Mouse (Mus musculus): ENCODE data around the gene Vti1a.

Gene Vti1a

GRCm38 (mm10) chr19:55564104-55564938 lies 248.2 kb downstream of the Vti1a start:
- in situ Hi-C loops (cut with MboI; ENCODE audit: unreplicated experiment in 2 of 2), result loop anchor here in 1 of 2 experiments (5.0 kb wide), 1 partner anchor 88 kb away; no protein-coding TSS in a partner anchor

- in situ Hi-C loops (cut with MboI; ENCODE audit: unreplicated experiment in 2 of 2), result no loop called here
Observed at GRCm38 (mm10) chr19:55565111-55565510, 249.0 kb downstream of the Vti1a start.

- in situ Hi-C loops (cut with MboI; ENCODE audit: unreplicated experiment in 2 of 2), result no loop called here
Observed at GRCm38 (mm10) chr19:55565523-55566369, 249.7 kb downstream of the Vti1a start.

- in situ Hi-C loops (cut with MboI; ENCODE audit: unreplicated experiment in 2 of 2), result no loop called here
Observed at GRCm38 (mm10) chr19:55569114-55569513, 253.0 kb downstream of the Vti1a start.

GRCm38 (mm10) chr19:55569894-55570293 lies 253.8 kb downstream of the Vti1a start:
- in situ Hi-C loops (cut with MboI; ENCODE audit: unreplicated experiment in 2 of 2), result no loop called here

- in situ Hi-C loops (cut with MboI; ENCODE audit: unreplicated experiment in 2 of 2), result no loop called here
Observed at GRCm38 (mm10) chr19:55570520-55571296, 254.6 kb downstream of the Vti1a start.

GRCm38 (mm10) chr19:55571486-55571885 lies 255.4 kb downstream of the Vti1a start:
- in situ Hi-C loops (cut with MboI; ENCODE audit: unreplicated experiment in 2 of 2), result no loop called here

- in situ Hi-C loops (cut with MboI; ENCODE audit: unreplicated experiment in 2 of 2), result no loop called here
Observed at GRCm38 (mm10) chr19:55577306-55578042, 261.4 kb downstream of the Vti1a start.

- in situ Hi-C loops (cut with MboI; ENCODE audit: unreplicated experiment in 2 of 2), result no loop called here
Observed at GRCm38 (mm10) chr19:55578094-55579085, 262.3 kb downstream of the Vti1a start.

GRCm38 (mm10) chr19:55579310-55579709 lies 263.2 kb downstream of the Vti1a start:
- in situ Hi-C loops (cut with MboI; ENCODE audit: unreplicated experiment in 2 of 2), result no loop called here

GRCm38 (mm10) chr19:55580152-55580551 lies 264.1 kb downstream of the Vti1a start:
- in situ Hi-C loops (cut with MboI; ENCODE audit: unreplicated experiment in 2 of 2), result no loop called here

GRCm38 (mm10) chr19:55580667-55581066 lies 264.6 kb downstream of the Vti1a start:
- in situ Hi-C loops (cut with MboI; ENCODE audit: unreplicated experiment in 2 of 2), result no loop called here

- in situ Hi-C loops (cut with MboI; ENCODE audit: unreplicated experiment in 2 of 2), result no loop called here
Observed at GRCm38 (mm10) chr19:55582896-55583653, 267.0 kb downstream of the Vti1a start.

GRCm38 (mm10) chr19:55585270-55586224 lies 269.5 kb downstream of the Vti1a start:
- in situ Hi-C loops (cut with MboI; ENCODE audit: unreplicated experiment in 2 of 2), result no loop called here

- in situ Hi-C loops (cut with MboI; ENCODE audit: unreplicated experiment in 2 of 2), result no loop called here
Observed at GRCm38 (mm10) chr19:55587638-55588421, 271.7 kb downstream of the Vti1a start.
